Mouse (Mus musculus): ENCODE data around the gene Xrra1. TPM values are rescaled to one million over a fixed set of nuclear protein-coding genes. Genes with fewer than 3 reads are reported as not detected.

Xrra1 gene
- total and polyA plus RNA-seq, 3 experiments = 0.58 to 1.2 TPM; not detected in 1

DNA sequence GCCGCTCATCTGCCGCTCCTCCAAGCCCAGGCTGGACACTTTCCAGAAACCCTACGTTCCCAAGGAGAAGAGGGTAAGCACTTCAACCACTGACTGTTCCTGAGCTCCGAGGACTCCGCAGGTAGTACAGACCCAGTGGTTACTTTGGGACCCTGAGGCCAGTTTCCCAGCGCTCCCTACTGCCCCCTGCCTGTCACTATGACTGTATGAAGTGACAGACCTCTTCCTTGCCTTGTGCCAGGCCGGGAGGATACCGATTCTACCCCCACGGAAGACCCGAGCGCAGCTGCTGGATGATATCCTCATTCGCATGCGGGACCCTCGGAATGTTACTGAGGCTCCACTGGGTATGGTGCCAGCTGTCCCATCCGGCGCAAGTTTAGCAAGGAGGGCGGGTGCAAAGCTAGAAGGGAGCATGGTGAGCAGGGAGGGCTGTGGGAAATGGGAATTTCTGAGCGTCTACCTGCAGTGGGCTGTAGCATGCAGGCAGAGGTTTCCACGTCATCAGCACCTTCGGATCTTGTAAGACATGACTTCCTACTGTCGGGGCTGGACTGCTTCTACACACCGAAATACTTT is 57.9 kb downstream of the Xrra1 start:
- Histone ChIP-seq H3K4me3 (ENCODE audit: control insufficient read depth in 1 of 2, insufficient read depth in 1 of 2, low read depth in 2 of 2, low read length in 2 of 2) (no peak overlapping the region), H3K27me3 (ENCODE audit: control insufficient read depth in 1 of 2, insufficient read depth in 2 of 2, low read length in 2 of 2) (no peaks in the 10 kb centered on the region), H3K36me3 (ENCODE audit: control insufficient read depth in 1 of 2, insufficient read depth in 2 of 2, low read length in 2 of 2) (no peaks in the 10 kb centered on the region), H3K9ac (ENCODE audit: control insufficient read depth, low read depth, low read length, poor library complexity, severe bottlenecking) (no peak overlapping the region), H3K79me2 (ENCODE audit: control insufficient read depth, insufficient read depth, low read length, poor library complexity) (no peaks in the 10 kb centered on the region), H3K9me3 (replicated peaks; ENCODE audit: insufficient read depth, low read length) (no peaks in the 10 kb centered on the region), H3K27ac (ENCODE audit: control insufficient read depth, low read depth, low read length) (no peak overlapping the region), H3K4me1 (ENCODE audit: control insufficient read depth in 1 of 2, insufficient read depth in 2 of 2, low read length in 2 of 2) (no peaks in the 10 kb centered on the region)
- peak; percentile 31 for DNase-seq (ENCODE audit: low read depth, low spot score)
- TF ChIP-seq E2F4 (IDR thresholded peaks at IDR 0.05; ENCODE audit: borderline replicate concordance, low read depth, low read length) (no peak), POLR2A (IDR thresholded peaks at IDR 0.05; ENCODE audit: control insufficient read depth in 1 of 2, insufficient read depth in 1 of 2, low read depth in 1 of 2, low read length in 2 of 2, poor library complexity in 1 of 2) (no peak), TCF12 (IDR thresholded peaks at IDR 0.05; ENCODE audit: low read depth, low read length) (no peak), RAD21 (IDR thresholded peaks at IDR 0.05; ENCODE audit: low read depth, low read length) (peak; percentile 13), KAT2A (conservative IDR thresholded peaks at IDR 0.05; ENCODE audit: low read depth, low read length) (no peak), NELFE (IDR thresholded peaks at IDR 0.05; ENCODE audit: low read depth, low read length) (no peak), CHD1 (IDR thresholded peaks at IDR 0.05; ENCODE audit: low read depth, low read length) (no peak), BHLHE40 (IDR thresholded peaks at IDR 0.05; ENCODE audit: borderline replicate concordance, low read depth, low read length) (no peak), ZMIZ1 (IDR thresholded peaks at IDR 0.05; ENCODE audit: low read depth, low read length) (no peak), ZNF384 (IDR thresholded peaks at IDR 0.05; ENCODE audit: low read depth, low read length) (no peak), UBTF (IDR thresholded peaks at IDR 0.05; ENCODE audit: borderline replicate concordance, insufficient read depth, low read depth, low read length) (no peak), GABPA (IDR thresholded peaks at IDR 0.05; ENCODE audit: low read depth, low read length) (no peak), SMC3 (IDR thresholded peaks at IDR 0.05; ENCODE audit: low read depth, low read length) (peak; percentile 58), CTCF (IDR thresholded peaks at IDR 0.05 in 2 of 3, conservative IDR thresholded peaks at IDR 0.05 in 1 of 3; ENCODE audit: control insufficient read depth in 1 of 3, insufficient read depth in 1 of 3, low read depth in 2 of 3, low read length in 3 of 3, poor library complexity in 1 of 3, severe bottlenecking in 1 of 3) (peak; percentile 57 to 74 (median 63)), MXI1 (IDR thresholded peaks at IDR 0.05; ENCODE audit: low read depth, low read length) (no peak), MAFK (IDR thresholded peaks at IDR 0.05; ENCODE audit: borderline replicate concordance, low read depth, low read length) (no peak), ZKSCAN1 (IDR thresholded peaks at IDR 0.05; ENCODE audit: low read depth, low read length) (no peak), HCFC1 (IDR thresholded peaks at IDR 0.05; ENCODE audit: low read depth, low read length) (no peak)

DNA sequence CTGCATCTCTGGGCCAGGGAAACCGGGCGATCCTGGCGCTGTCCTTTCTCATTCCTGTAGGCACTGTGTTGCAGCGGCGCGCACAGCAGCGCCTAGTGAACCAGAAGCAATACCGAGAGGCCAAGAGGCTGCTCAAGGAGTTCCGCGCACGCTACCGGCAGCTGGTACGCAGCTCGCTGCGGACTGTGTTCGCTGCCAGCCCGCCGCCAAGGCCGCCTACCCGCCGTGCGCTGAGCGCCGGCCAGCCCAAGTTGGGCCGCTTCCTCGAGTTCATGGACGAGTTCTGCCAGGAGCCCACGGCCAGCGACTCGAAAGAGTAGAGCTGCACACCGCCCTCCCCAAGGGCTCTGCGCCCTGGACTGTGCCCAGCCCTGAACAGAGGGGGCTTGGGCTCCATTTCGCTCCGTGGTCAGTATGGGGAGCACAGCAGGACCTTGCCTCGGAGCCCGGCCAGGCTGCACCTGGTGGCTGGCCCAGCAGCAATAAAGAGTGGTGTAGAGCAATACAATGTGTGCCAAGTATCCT is 58.5 kb downstream of the Xrra1 start:
- Histone ChIP-seq H3K4me1 (ENCODE audit: control insufficient read depth in 1 of 2, insufficient read depth in 2 of 2, low read length in 2 of 2) (no peaks in the 10 kb centered on the region), H3K27me3 (ENCODE audit: control insufficient read depth in 1 of 2, insufficient read depth in 2 of 2, low read length in 2 of 2) (no peaks in the 10 kb centered on the region), H3K27ac (ENCODE audit: control insufficient read depth, low read depth, low read length) (no peak overlapping the region), H3K9ac (ENCODE audit: control insufficient read depth, low read depth, low read length, poor library complexity, severe bottlenecking) (no peak overlapping the region), H3K9me3 (replicated peaks; ENCODE audit: insufficient read depth, low read length) (no peaks in the 10 kb centered on the region), H3K79me2 (ENCODE audit: control insufficient read depth, insufficient read depth, low read length, poor library complexity) (no peaks in the 10 kb centered on the region), H3K4me3 (ENCODE audit: control insufficient read depth in 1 of 2, insufficient read depth in 1 of 2, low read depth in 2 of 2, low read length in 2 of 2) (no peak overlapping the region), H3K36me3 (ENCODE audit: control insufficient read depth in 1 of 2, insufficient read depth in 2 of 2, low read length in 2 of 2) (no peaks in the 10 kb centered on the region)
- DNase-seq (ENCODE audit: low read depth, low spot score) = no peak
- TF ChIP-seq NELFE (IDR thresholded peaks at IDR 0.05; ENCODE audit: low read depth, low read length) (no peak), MYB (IDR thresholded peaks at IDR 0.05; ENCODE audit: low read depth, low read length) (no peak), POLR2AphosphoS2 (IDR thresholded peaks at IDR 0.05; ENCODE audit: low read length) (no peak), ZKSCAN1 (IDR thresholded peaks at IDR 0.05; ENCODE audit: low read depth, low read length) (no peak), GATA1 (IDR thresholded peaks at IDR 0.05; ENCODE audit: low read depth, low read length) (no peak), EP300 (IDR thresholded peaks at IDR 0.05; ENCODE audit: low read depth in 1 of 2, low read length in 2 of 2) (no peak), RCOR1 (IDR thresholded peaks at IDR 0.05; ENCODE audit: low read depth, low read length) (no peak), POLR2AphosphoS5 (IDR thresholded peaks at IDR 0.05; ENCODE audit: borderline replicate concordance, low read depth, low read length) (no peak), E2F4 (IDR thresholded peaks at IDR 0.05; ENCODE audit: borderline replicate concordance, low read depth, low read length) (no peak), ZMIZ1 (IDR thresholded peaks at IDR 0.05; ENCODE audit: low read depth, low read length) (no peak), BHLHE40 (IDR thresholded peaks at IDR 0.05; ENCODE audit: borderline replicate concordance, low read depth, low read length) (no peak), ZC3H11A (IDR thresholded peaks at IDR 0.05; ENCODE audit: low read depth, low read length) (no peak)

Data from MEL (cell line).